Mouse (Mus musculus): Measurements from ENCODE around the gene Arid5a.

DNA sequence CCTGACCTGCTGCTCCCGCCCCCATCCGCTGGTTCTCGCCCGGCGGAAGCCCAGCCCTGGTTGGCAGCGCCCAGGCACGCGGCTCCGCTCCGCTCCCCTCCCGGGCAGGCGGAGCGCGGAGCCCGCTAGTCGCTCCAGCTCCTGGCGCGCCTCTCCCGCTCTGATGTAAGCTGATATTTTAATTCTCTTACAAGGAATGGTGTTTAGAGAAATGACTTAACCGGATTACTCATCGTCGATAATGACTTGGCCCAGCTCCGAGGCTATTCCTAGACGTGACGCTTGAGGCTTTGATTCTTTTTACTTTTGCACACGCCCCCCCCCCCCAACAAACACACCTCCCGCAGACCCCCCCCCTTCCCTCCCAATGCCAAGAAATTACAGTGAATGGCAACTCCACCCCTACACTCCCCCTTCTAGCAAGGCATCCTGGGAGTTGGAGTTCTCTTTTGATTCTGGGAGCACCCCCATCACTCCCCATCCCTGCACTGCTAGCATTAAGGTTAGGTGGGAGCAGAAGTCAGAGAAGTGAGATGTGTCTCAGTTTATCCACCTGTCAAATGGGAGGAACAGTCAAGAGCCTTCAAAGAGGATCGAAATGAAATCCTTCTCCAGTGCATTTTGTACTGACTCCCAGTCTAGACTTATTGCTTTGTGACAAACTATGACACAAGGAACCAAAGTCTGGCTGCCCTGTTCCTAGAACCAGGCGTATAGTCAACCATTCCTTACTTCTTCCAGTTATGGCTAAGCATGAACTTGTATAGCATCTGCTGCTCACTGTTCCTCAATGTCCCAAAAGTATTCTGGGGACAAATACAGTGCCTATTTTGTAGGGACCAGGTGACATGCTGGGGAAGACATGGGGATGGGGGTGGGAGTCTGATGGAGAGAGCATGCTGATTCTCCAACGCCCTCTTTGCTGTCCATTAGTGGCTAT is 3.9 kb upstream of the Arid5a start:
- TF ChIP-seq CTCF (IDR thresholded peaks at IDR 0.05; ENCODE audit: control insufficient read depth, insufficient read depth, insufficient replicate concordance, low read depth, low read length) = no peak
- TF ChIP-seq POLR2A (IDR thresholded peaks at IDR 0.05; ENCODE audit: control insufficient read depth, low read depth, low read length) = no peak
